Mouse (Mus musculus): ENCODE results near the gene Adat2.

GRCm38 (mm10) chr10:13569818-13570217 lies 17.1 kb downstream of the Adat2 start:
- TF ChIP-seq CTCF (conservative IDR thresholded peaks at IDR 0.05; ENCODE audit: low read length) (no peak), NANOG (IDR thresholded peaks at IDR 0.05; ENCODE audit: borderline replicate concordance, low read length) (no peak), POU5F1 (IDR thresholded peaks at IDR 0.05; ENCODE audit: borderline replicate concordance, low read length) (no peak)
